Mouse (Mus musculus): ENCODE measurements around the gene Snx3.

The Snx3 gene

DNA sequence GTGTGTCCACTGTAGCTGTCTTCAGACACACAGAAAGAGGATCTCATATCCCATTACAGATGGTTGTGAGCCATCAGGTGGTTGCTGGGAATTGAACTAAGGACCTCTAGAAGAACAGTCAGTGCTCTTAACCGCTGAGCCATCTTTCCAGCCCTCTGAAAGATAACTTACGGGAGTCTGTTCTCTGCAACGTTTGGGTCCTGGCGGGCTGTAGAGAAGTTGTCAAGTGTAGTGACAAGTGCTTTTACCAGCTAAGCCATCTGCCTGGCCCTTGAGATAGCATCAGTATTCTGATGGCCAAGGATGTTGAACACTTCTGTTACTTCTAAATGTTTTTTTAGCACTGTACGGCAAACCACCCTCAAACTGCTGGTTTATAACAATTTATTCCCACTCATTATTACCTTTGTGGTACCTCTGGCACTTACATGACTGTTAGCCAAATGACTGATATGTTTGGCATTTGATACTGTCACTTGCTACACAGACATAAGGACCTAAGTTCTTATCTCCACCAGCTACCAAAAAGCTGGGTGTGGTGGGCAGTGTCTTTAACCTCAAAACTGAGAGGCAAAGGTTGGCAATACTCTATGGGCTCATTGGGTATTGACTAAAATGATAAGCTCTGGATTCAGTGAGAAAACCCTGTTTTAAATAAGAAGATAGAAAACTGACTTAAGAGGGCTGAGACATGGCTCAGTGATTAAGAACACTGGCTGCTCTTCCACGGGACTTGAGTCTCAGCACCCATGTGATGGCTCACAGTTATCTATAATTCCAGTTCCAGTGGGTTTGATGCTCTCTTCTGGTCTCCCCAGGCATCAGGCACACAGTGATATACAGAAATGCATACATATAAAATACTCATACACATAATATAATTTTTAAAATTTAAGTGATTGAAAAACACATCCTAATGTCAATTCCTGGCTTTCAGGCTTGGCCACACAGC lies 9.6 kb downstream of the Snx3 start:
- no peak for DNase-seq

DNA sequence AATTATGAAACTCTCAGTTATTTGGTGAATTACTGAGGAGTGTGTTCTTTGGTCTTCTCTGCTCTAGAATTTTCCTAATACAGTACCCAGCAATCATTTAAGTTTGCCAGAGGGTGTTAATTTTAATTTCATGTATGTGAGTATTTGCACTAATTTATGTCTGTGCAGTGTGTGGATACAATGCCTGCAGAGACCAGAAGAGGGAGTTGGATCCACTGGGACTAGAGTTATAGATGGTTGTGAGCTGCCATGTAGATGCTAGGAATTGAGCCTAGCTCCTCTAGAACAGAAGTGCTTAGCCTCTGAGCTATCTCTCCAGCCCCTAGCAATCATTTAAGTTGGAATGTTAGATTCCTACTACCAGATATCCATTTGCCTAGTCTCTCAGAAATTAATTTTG lies 12.3 kb downstream of the Snx3 start:
- no peak for DNase-seq

DNA sequence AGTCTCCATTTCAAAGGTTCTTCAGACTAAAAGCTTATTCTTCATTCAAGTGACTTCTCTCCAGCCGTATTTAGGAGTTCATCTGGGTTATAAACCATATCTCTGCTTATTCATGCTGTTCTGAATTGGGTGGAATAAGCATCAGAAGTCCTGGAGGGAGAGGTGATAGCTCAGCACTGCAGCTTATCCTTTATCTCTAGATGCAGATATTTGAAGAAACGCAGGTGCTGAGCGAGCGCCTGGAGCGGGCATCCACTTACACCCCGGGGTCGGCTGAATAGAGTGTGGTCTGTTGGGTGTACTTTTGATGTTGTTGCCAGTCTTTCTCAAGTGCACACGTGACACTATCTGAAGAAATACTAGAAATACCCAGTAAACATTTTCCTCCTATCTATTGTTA lies 16.5 kb downstream of the Snx3 start:
- no peak for DNase-seq

DNA sequence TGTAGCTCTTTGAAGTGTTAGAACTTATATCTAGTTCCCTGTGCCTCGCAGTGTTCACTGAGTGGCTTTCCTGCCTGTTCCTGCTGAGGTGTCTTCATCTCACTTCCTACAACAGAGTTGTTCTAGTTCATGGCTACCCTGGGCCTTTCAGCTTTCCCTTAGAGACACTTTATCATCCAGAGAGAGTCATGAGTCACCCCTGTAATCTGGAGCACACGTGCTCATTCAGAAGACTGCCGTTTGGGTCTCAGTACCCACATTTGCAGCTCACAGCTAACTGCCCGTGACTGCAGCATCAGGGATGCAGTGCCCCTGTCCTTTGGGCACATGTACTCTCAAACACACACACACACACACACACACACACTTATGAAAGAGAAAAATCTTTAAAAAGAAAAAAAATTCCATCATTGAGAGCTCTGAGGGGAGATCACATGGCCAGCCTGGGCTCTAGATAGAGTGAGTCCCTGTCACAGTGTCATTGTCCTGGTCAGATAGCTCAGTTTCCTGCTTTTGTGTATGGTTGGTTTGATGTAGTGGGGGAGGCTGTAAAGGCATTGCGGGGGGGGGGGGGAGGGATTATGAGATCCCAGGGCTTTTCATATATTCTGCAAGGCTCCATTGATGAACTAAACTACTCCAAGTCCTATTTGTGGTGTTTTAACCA lies 19.6 kb downstream of the Snx3 start:
- DNase-seq: no peak

DNA sequence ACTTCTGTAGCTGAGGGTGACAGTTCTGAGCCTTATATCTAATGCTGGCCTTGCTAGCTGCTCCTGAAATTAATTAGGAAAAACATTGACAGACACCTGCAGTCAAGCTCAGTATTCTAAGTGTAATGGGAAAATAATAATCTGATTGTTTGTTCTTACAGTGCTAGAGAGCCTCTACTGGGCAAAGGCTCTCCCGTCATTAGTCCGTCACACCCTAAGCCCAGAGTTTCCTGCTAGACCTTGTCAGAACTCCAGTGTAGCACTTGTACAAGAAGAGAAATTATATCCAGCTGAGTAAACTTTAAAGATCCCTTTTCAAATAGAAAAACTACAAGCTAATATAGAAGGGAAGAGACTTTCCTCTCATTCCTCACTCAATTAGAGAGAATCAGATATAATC lies 21.1 kb downstream of the Snx3 start:
- DNase-seq: no peak

DNA sequence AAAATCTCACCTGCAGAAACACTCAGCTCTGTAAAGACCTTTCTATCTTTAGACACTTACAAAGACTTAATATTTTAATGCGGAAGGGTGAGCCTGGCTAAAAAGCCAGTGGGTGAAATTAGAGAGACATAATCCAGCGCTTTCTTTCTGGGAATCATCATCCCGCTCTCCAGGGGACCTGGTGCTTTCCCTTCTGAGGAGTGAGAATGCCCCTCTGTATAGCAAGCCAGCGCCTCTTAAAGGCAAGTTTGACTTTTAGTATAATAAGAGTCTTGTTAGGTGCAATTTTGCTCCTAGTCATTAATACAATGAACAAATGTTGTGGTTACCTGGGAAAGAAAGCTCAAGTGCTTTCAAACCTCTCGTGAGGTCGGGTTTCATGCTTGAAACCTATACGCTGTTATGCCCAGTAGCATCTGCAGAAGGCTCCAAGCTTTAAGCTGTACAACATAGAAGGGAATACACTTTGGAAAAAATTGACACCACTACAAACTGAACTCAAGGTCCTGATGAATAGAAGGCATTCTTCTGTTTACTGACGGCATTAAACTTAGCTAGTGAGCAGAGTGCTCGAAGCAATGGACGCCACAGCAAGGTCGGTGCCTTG lies 21.8 kb downstream of the Snx3 start:
- no peak for DNase-seq

DNA sequence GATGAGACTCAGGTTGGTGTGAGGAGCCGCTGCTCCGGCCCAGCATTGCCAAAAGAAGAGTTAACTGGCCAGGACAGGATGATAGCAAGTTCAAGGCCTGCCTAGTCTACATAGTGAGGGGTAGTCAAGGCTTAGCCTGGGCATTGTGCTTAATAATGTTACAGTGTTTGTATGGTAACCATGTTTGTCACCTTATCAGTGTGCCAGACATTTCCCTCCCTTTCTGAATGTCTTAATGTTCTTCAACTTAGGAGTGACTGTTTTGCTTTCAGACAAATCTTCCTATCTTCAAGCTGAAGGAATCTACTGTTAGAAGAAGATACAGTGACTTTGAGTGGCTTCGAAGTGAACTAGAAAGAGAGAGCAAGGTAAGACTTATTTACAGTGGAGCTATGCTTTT lies 23.9 kb downstream of the Snx3 start:
- no peak for DNase-seq

DNA sequence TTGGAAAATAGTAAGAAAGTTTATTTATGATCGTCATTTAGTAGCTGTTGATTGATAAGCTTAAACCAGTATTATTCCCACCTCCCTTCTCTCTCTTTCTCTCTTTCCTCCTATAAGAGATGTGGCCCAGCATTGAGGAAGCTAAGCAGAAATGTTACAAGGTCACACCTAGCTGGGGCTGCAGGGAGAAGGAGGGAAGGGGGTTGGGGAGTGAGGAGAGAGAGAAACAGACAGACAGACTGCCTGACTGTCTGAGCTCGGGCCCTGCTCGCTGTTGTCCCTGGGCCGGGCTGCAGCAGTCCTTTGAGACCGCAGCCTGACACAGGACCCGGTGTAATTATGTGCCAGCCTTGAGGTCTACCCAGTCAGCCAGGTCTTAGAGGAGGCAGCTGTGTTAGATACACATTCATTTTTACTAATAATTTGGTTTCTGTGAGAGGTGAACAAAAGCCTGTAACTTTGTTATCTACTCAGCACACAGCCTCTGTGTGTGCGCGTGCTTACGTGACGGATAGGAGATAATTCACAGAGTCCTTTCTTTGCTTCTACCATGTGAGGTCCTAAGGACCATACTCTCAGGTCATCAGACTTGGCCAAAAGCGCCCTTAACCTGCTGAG lies 32.1 kb downstream of the Snx3 start:
- no peak for DNase-seq

DNA sequence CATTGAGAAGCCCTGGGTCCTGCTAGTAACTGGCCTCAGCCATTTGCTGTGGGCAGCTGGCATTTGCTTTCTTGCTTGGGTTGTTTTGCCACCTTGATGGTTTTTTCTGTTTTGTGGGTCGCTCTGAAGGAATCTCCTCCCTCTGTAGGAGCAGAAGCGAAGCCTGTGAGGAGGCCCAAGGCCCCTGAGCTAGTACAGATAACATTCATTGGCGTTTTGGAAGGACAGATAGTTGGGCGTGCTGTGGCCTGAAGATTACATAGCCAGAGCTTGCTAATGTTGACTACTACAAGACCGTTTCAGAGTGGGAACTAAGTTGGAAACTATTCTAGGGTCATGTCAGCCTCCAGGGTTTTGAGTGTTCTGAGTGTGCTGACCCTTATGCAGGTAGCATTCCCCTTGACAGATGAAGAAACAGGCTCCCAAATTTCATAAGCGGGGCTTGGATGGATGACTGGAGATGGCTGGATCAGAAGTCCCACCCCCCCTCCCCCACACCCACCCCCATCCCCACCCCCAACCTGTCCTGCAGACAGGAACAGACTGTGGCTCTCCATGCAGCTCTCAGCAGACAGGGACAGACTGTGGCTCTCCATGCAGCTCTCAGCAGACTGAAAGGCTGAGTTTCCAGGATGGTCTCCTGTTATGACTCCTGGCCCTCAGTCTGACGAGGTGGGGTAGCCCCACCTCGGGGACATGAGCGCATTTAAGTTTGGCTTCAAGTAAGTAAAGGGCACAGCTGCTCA lies 35.9 kb downstream of the Snx3 start:
- no peak for DNase-seq

DNA sequence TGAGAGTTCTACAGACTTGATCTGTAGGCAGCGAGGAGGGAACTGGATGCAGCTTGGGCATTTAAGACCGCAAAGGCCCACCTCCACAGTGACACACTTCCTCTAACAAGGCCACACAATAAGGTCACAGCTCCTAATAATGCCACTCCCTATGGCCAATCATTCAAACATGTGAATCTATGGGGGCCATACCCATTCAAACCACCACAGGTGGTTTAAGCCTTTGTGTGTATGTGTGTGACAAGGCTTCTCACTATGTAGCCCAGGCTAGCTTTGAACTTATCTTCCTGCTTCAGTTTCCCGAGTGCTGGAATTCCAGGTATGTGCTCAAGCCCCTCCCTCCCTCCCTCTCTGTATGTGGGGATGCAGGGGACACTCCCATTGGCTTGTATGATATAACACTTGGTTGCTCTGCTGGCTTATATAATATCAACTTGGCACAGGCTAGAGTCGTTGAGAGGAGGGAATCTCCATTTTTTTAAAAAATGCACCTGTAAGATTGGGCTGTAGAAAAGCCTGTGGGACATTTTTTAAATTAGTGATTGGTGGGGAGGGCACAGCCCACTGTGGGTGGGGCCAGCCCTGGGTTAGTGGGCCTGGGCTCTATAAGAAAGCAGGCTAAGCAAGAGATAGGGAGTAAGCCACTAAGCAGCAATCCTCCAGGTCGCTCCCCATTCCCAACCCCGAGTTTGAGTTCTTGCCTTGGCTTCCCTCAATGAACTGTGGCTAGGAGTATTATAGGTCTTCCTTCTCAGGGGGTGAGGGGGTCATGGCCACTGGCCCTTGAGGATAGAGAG lies 44.1 kb downstream of the Snx3 start:
- DNase-seq: no peak

DNA sequence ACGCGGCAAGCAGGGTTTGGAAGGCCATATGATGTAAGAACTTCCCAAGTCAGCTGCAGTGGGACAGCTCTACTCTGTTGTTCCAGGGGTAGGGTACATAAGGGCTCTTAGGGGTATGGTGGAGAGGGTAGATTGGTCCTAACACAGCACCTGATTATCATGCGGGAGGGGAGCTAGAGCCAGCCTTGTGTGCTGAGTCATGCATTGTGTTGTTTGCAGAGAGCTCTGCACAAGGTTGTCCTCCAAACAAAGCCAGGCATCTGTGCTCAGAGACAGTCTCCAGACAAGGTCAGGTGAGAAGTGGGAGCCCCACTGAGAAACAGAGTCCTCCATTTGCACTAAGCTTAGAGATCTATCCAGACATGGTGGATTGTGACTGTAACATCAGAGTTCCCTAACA lies 44.7 kb downstream of the Snx3 start:
- no peak for DNase-seq

DNA sequence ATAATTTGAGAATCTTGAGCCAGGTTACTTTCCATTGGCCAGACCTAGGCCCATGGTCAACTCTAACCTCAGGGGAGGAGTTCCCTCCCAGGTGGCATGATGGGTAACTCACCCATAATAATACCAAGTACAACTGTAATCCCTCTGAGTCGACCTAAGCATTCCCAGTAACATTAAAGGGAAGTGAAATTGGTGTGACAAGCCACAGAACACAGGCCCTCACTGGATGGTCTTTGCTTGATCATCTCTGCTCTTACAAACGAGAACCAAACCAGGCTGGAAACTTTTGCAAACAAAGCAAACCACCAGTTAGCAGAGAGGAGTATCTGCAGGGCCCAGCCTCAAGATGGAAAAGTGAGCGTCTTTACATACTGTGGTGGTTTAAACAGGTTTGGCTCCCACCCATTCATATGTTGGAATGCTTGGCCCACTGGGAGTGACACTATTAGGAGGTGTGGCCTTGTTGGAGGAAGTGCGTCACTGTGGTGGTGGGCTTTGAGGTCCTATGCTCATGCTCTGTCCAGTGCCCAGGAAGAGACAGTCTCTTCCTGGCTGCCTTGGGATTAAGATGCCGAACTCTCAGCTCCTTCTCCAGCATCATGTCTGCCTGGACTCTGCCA lies 57.9 kb downstream of the Snx3 start:
- no peak for DNase-seq

DNA sequence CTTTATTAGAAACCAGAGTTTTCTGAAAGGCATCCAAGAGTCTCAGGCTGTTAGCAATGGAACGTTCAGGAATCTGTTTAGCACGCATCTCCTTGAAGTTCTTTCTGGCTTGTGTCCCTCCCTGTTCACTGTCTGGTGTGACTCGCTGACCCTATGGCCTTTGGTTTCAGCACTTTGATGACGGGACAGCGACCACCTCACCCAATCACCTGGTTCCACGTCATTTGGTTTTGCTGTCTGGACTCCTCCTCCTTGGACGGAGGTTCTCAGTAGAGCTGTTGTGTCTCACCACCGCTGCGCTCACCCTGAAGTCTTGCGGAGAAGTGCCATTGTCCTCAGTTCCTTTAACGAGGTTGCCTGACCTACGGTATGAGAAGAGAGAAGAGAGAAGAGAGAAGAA lies 60.4 kb downstream of the Snx3 start:
- no peak for DNase-seq

DNA sequence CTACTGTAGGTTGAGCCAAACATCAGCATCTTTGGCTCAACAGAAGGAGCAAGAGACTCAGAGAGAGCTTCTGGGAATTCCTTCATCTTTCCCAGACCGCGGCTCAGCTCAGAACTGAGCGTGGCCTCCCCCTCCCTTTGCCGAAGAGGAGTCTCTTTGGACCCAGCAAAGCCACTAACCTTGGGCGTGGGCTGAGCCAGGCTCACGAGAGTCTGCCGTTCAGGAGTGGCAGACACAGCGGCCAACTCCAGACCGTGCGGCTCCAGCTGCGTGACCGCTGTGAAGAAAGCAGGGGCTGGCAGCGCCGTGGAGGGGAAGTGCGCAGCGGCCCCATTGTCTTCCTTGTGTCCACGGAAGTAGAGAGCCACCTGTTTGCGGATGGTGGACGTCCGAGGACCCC lies 70.7 kb downstream of the Snx3 start:
- no peak for DNase-seq

DNA sequence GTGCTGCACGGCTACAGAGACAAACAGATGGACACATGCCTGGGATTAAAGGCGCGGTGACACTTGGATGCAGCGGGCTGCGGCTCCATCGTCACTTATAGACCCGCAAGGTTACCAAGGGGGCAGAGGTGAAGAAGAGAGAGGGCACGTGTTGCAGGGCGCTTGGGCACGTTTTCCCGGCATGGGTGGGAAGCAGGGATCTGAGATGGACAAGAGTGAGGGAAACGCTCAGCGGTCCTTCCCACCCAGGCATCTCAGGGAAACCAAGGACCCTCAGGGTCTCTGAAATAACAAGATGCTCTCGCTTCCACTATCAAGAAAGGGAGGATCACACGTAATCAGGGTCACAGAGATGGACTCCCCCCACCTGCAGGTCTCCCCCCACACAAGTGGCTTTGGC lies 71.1 kb downstream of the Snx3 start:
- no peak for DNase-seq

DNA sequence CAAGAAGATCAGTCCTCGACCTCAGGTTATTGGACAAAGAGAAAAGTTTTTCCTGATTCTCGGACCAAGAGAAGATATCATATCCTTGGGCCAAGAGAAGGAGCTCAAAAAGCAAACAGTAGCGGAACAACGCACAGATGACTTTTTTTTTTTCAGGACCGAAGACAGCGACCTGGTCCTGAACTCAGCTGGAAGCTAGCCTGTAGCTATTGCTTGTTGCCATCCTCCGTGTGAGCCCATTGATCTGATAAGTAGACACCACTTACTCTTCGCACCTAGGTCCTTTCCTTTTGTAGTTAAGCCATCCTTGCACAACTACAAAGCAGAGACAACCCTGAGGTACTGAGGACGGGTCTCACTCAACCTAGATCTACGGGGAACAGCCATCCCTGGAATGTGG lies 72.8 kb downstream of the Snx3 start:
- no peak for DNase-seq

DNA sequence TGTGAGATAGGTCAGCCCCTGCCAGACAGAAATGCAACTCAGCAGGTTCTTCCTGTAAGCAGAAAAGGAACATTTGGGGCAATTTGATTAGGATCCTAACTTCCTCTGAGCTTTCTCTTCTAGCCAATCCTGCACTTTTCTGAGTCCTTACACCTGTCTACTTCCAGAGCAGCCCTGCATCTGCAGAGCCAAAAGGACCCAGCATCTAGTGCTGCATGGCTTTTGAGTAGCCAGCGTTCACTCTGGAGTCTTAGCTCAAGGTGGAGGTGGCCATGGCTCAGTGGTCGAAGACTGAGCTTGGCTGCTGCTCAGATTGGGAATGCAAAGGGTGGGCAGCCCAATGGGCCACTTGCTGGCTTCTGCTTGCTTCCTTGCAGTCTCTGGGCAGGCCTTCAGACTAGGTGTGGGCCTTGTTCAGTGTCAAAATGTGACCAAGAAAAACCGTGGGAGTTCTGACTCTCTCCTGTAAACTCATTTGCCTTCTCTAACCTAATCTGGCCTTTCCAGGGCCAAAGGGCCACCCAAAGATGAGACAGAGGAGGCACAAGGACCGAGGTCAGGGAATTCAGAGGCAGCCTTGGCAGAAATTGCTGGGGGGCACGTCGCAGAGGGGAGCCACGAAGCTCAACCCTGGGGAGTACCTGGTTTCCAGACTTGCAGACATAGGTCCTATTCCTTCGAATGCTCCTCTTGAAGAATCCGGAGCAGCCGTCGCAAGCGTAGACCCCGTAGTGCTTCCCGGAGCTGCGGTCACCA lies 75.9 kb downstream of the Snx3 start:
- no peak for DNase-seq

DNA sequence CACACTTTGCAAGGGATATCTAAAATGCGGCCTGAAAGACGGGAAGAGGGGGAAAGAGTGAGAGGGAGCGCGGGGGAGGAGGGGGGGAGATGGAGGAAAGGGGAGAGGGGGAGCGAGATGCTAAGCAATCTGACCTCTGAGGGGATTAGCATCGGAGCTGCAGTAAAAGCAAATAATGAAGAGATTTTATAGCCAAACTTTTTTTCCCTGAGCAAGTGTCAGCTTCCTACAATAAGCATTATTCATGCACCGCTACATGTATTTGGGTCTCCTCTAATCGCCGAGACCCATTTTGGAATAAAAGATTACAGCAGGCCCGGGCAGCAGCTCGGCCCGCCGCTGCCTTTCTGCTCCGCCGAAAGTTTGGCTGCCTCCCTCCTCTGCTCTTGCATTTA lies 76.4 kb downstream of the Snx3 start:
- DNase-seq: no peak

DNA sequence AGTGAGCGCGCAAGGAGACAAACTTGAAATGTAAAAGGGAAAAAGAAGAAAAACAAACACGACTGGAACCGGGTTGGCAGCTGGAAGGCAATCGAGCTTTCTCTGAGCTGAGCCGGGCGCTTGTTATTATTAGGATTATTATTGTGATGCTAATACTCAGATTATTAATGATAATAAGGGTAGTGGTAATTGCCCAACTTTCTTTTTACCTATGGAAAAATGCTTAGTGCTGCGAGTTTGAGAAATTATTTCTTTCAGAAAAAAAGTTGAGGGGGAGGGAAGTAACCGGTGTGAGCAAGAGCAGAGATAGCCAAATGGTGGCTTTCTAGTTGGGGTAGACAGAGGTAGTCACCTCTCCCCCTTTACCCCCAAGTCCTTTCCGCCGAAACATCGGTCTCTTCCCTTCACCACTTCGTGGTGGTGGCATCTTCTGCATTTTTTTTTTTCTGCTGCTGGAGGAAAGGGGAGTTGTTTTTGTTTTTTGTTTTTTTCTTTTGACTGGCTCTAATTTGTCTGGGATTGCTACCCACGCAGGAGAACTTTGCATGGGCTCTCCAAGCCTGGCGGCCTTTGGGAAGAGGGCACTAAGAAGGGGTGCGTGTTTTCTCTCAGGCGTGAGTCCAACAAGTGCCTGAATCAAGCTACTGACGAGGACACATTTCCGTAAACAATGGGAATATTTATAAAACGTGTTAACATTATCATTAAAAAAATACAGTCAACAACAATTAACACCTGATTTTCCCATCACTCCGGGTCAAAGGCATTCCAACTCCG lies 77.1 kb downstream of the Snx3 start:
- no peak for DNase-seq

All from cerebellum, adult 11 months (tissue).